Mouse (Mus musculus) liver, embryonic 14.5 days (tissue): Measurements from ENCODE around the gene Pdgfa.

Experiments used
- CTCF ChIP-seq: IDR thresholded peaks from 2 replicates; pipeline ENCODE4 v1.5.1; 2016; ENCODE audit warnings: antibody characterized with exemption, low read depth, control low read depth
- EP300 ChIP-seq: IDR thresholded peaks from 2 replicates; pipeline ENCODE4 v1.6.1; 2016; ENCODE audit warnings: antibody characterized with exemption, low read depth

GRCm38 (mm10) chr5:138934540-138934939 is 62.6 kb downstream of the Pdgfa start:
- TF ChIP-seq CTCF (no peak), EP300 (no peak)
